In the genomic region with DNA sequence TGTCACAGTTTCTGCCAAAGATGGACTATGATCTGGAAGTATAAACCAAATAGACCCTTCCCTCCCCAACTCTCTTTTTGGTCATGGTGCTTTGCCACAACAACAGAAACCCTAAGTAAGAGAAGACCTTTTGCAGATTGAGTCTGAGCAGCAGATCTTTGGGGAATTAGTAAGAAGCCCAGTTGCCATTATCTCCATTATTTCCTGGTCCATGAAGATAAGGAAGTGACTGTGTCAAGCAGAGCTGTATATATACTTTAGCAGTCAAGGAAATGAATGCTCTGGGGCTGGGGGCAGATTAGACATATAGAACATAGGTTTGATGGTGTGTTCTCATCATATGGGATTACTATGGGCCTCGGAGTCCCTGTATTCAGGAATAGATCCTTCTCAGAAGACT, we compare ENCODE assay signal across 27 mouse cellular contexts.
"Had no signal": no experiment of that assay in that cellular context is flagged by ENCODE, and none has a peak within 500 bp of the region (broad histone marks: within the 10 kb centered on the region; RNA-seq: fewer than 3 reads in every experiment).

No protein-coding gene starts in this region.

- H3K4me1 ChIP-seq: limb, embryonic 10.5 days; limb, embryonic 12.5 days; limb, embryonic 13.5 days; limb, embryonic 15.5 days; liver, embryonic 12.5 days; liver, embryonic 13.5 days; liver, embryonic 15.5 days; lung, embryonic 15.5 days; megakaryocyte, embryonic 14.5 days; midbrain, embryonic 10.5 days; midbrain, embryonic 12.5 days; midbrain, embryonic 13.5 days; midbrain, embryonic 15.5 days had no signal

- H3K9ac ChIP-seq: limb, embryonic 12.5 days; limb, embryonic 13.5 days; limb, embryonic 15.5 days; liver, embryonic 12.5 days; liver, embryonic 13.5 days; liver, embryonic 14.5 days; liver, embryonic 15.5 days; liver, postnatal 0 days; lung, embryonic 14.5 days; lung, embryonic 15.5 days; midbrain, embryonic 12.5 days; midbrain, embryonic 13.5 days; midbrain, embryonic 15.5 days had no signal

- H3K27me3 ChIP-seq: limb, embryonic 12.5 days; limb, embryonic 13.5 days; limb, embryonic 15.5 days; liver, embryonic 12.5 days; liver, embryonic 13.5 days; liver, embryonic 15.5 days; lung, embryonic 15.5 days; megakaryocyte, embryonic 14.5 days; midbrain, embryonic 12.5 days; midbrain, embryonic 13.5 days; midbrain, embryonic 15.5 days had no signal

- H3K36me3 ChIP-seq: limb, embryonic 10.5 days; limb, embryonic 12.5 days; limb, embryonic 13.5 days; limb, embryonic 15.5 days; liver, embryonic 12.5 days; liver, embryonic 13.5 days; liver, embryonic 15.5 days; lung, embryonic 15.5 days; midbrain, embryonic 10.5 days; midbrain, embryonic 12.5 days; midbrain, embryonic 13.5 days; midbrain, embryonic 15.5 days had no signal

- H3K27ac ChIP-seq: limb, embryonic 10.5 days; limb, embryonic 12.5 days; limb, embryonic 13.5 days; limb, embryonic 15.5 days; liver, embryonic 12.5 days; liver, embryonic 13.5 days; liver, embryonic 14.5 days; liver, embryonic 15.5 days; lung, embryonic 15.5 days; macrophage; midbrain, embryonic 10.5 days; midbrain, embryonic 12.5 days; midbrain, embryonic 13.5 days; midbrain, embryonic 15.5 days had no signal

- H3K4me3 ChIP-seq: limb, embryonic 10.5 days; limb, embryonic 12.5 days; limb, embryonic 13.5 days; limb, embryonic 15.5 days; liver, embryonic 12.5 days; liver, embryonic 13.5 days; liver, embryonic 15.5 days; lung, embryonic 15.5 days; megakaryocyte, embryonic 14.5 days; midbrain, embryonic 10.5 days; midbrain, embryonic 12.5 days; midbrain, embryonic 13.5 days; midbrain, embryonic 15.5 days; myocyte had no signal

- H3K9me3 ChIP-seq: limb, embryonic 10.5 days; limb, embryonic 15.5 days; liver, embryonic 12.5 days; liver, embryonic 13.5 days; liver, embryonic 15.5 days; lung, embryonic 15.5 days; midbrain, embryonic 13.5 days; midbrain, embryonic 15.5 days had no signal

- DNase-seq: left cerebral cortex, postnatal 4 days; liver; liver, embryonic 13.5 days; liver, postnatal 0 days; lung, adult 18-20 months; lung, adult 2 months; lung, embryonic 14.5 days; lung, postnatal 10 days; lung, postnatal 14 days; lung, postnatal 36 days; lung, postnatal 4 days; midbrain, embryonic 14.5 days had no signal
